Mouse (Mus musculus) embryonic facial prominence, embryonic 11.5 days (tissue): ENCODE measurements around the gene Mmrn2. TPM values are rescaled to one million over a fixed set of nuclear protein-coding genes. Genes with fewer than 3 reads are reported as not detected.

ENCODE experiments used
- polyA plus RNA-seq: library from polyadenylated mRNA; unstranded; fragments of >200 nt; fragmentation: Nextera tagmentation; extraction: Ambion mirVana; gene quantifications from 2 replicates; pipeline ENCODE4 v1.2.1, GENCODE M21; 2014

Mmrn2 gene
- polyA plus RNA-seq, 1 experiment from 2014 or later, result 5.4 TPM

Other genes starting within 250 kb of the Mmrn2 start
- gene Npy4r, start 223.0 kb upstream of the Mmrn2 start, polyA plus RNA-seq, result 0.20 TPM in 1 of 2 replicates, not detected in the other
- 0.32 and 0.36 TPM in 2 replicates for gene Gprin2, start 173.8 kb upstream of the Mmrn2 start, polyA plus RNA-seq
- gene Syt15, start 155.9 kb upstream of the Mmrn2 start, polyA plus RNA-seq, result 0.06 TPM in 1 of 2 replicates, not detected in the other
- gene Shld2, start 65.0 kb upstream of the Mmrn2 start, polyA plus RNA-seq, result 10.0 and 11.6 TPM in 2 replicates
- gene Glud1, start 64.7 kb upstream of the Mmrn2 start, polyA plus RNA-seq, result 97.2 and 97.5 TPM in 2 replicates
- not detected in 2 replicates for gene Fam25c, start 20.0 kb upstream of the Mmrn2 start, polyA plus RNA-seq
- 50.6 and 76.6 TPM in 2 replicates for gene Sncg, start 676 bp upstream of the Mmrn2 start, polyA plus RNA-seq
- gene Bmpr1a, start 127.9 kb downstream of the Mmrn2 start, polyA plus RNA-seq, result 73.2 and 80.9 TPM in 2 replicates
- not detected in 2 replicates for gene 9230112D13Rik, start 147.3 kb downstream of the Mmrn2 start, polyA plus RNA-seq
- 0.31 and 0.90 TPM in 2 replicates for gene Ldb3, start 213.2 kb downstream of the Mmrn2 start, polyA plus RNA-seq
- gene Opn4, start 224.7 kb downstream of the Mmrn2 start, polyA plus RNA-seq, result 0.39 TPM in 1 of 2 replicates, not detected in the other